14 mouse cellular contexts compared by ENCODE assay signal in genomic region chr14:25174402-25174801, GRCm38 (mm10).
DNase-seq lines count a peak whose midpoint lies in the region; ATAC-seq lines count a peak whose summit lies in the region.
"Had no signal": no experiment of that assay in that cellular context is flagged by ENCODE, and none has a peak within 500 bp of the region (broad histone marks: within the 10 kb centered on the region; RNA-seq: fewer than 3 reads in every experiment).

No protein-coding gene starts in this region.

- no peaks in the 10 kb centered on the region for H3K36me3 ChIP-seq in neural tube, embryonic 13.5 days
- H3K36me3 ChIP-seq in embryonic facial prominence, embryonic 14.5 days (ENCODE audit: control insufficient read depth, insufficient read depth, low read length): no peaks in the 10 kb centered on the region
- H3K36me3 ChIP-seq in intestine, embryonic 15.5 days: no peaks in the 10 kb centered on the region
- H3K36me3 ChIP-seq: forebrain, embryonic 12.5 days; heart, embryonic 13.5 days; liver, embryonic 13.5 days had no signal

- no peaks in the 10 kb centered on the region for H3K9me3 ChIP-seq in neural tube, embryonic 13.5 days
- H3K9me3 ChIP-seq in embryonic facial prominence, embryonic 14.5 days (ENCODE audit: control insufficient read depth, low read length): no peaks in the 10 kb centered on the region
- H3K9me3 ChIP-seq in intestine, embryonic 15.5 days: no peaks in the 10 kb centered on the region
- H3K9me3 ChIP-seq: forebrain, embryonic 12.5 days; heart, embryonic 13.5 days; liver, embryonic 13.5 days had no signal

- H3K27ac ChIP-seq in neural tube, embryonic 13.5 days (replicated peaks): 0 out of 2 replicates have a peak overlapping the region, but pooled peaks have one; percentile 13
- H3K27ac ChIP-seq in embryonic facial prominence, embryonic 14.5 days (replicated peaks; ENCODE audit: low read depth, low read length): peak overlapping the region; percentile 74
- H3K27ac ChIP-seq in intestine, embryonic 15.5 days: no peak overlapping the region
- H3K27ac ChIP-seq: forebrain, embryonic 12.5 days; heart, embryonic 13.5 days; liver, embryonic 13.5 days had no signal

- H3K4me1 ChIP-seq in neural tube, embryonic 13.5 days (replicated peaks): peaks cover 4% of the 10 kb centered on the region; the same call in 1 of the 2 replicates
- H3K4me1 ChIP-seq in embryonic facial prominence, embryonic 14.5 days (ENCODE audit: control insufficient read depth, insufficient read depth, low read length): peaks cover 32% of the 10 kb centered on the region
- H3K4me1 ChIP-seq in intestine, embryonic 15.5 days (replicated peaks): peaks cover 6% of the 10 kb centered on the region; the same call in 1 of the 2 replicates
- H3K4me1 ChIP-seq: forebrain, embryonic 12.5 days; liver, embryonic 13.5 days had no signal

- DNase-seq in neural tube, embryonic 10.5 days (ENCODE audit: extremely low spot score, low spot score): no peak
- peak; percentile 72 for DNase-seq in embryonic facial prominence, embryonic 14.5 days (ENCODE audit: low spot score)
- no peak for DNase-seq in layer of hippocampus, postnatal 36 days
- no peak for DNase-seq in urinary bladder, postnatal 4 days (ENCODE audit: low spot score in 2 of 2)
- no peak for DNase-seq in cerebellum, adult 9-10 months
- DNase-seq: cerebellum, postnatal 25 days; kidney, adult 8-10 months; liver, embryonic 13.5 days; lung, postnatal 36 days had no signal

- H3K9ac ChIP-seq in neural tube, embryonic 13.5 days: no peak overlapping the region
- H3K9ac ChIP-seq in embryonic facial prominence, embryonic 14.5 days (ENCODE audit: low read depth, low read length): no peak overlapping the region
- H3K9ac ChIP-seq in intestine, embryonic 15.5 days: no peak overlapping the region
- H3K9ac ChIP-seq: forebrain, embryonic 12.5 days; heart, embryonic 13.5 days; liver, embryonic 13.5 days had no signal

- no peak for ATAC-seq in neural tube, embryonic 13.5 days (ENCODE audit: low read depth)
- ATAC-seq in embryonic facial prominence, embryonic 14.5 days (ENCODE audit: low read depth): peak; percentile 54; the same call in 1 of the 2 replicates
- ATAC-seq in intestine, embryonic 15.5 days: 0 out of 2 replicates have a peak, but pooled peaks have one; percentile 48
- ATAC-seq: activated CD4-positive, CD25-positive, alpha-beta regulatory T cell, adult 4 months had no signal

- no peak overlapping the region for H3K4me2 ChIP-seq in neural tube, embryonic 13.5 days
- no peak overlapping the region for H3K4me2 ChIP-seq in embryonic facial prominence, embryonic 14.5 days (ENCODE audit: low read depth, low read length)
- H3K4me2 ChIP-seq in intestine, embryonic 15.5 days (replicated peaks): no peak overlapping the region
- H3K4me2 ChIP-seq: forebrain, embryonic 12.5 days; heart, embryonic 13.5 days; liver, embryonic 13.5 days had no signal

- WGBS in neural tube, embryonic 13.5 days: 42% methylated on average over 2 of the region's 2 CpGs
- WGBS in embryonic facial prominence, embryonic 14.5 days: 30% methylated on average over 2 of the region's 2 CpGs
- 42% methylated on average over 2 of the region's 2 CpGs for WGBS in intestine, embryonic 15.5 days

- no peak overlapping the region for H3K4me3 ChIP-seq in neural tube, embryonic 13.5 days
- no peak overlapping the region for H3K4me3 ChIP-seq in embryonic facial prominence, embryonic 14.5 days (ENCODE audit: low read depth, low read length)
- no peak overlapping the region for H3K4me3 ChIP-seq in intestine, embryonic 15.5 days (replicated peaks)
- H3K4me3 ChIP-seq: forebrain, embryonic 12.5 days; heart, embryonic 13.5 days; liver, embryonic 13.5 days had no signal

- H3K27me3 ChIP-seq in neural tube, embryonic 13.5 days: no peaks in the 10 kb centered on the region
- H3K27me3 ChIP-seq in embryonic facial prominence, embryonic 14.5 days (replicated peaks; ENCODE audit: control insufficient read depth, insufficient read depth, low read length): no peaks in the 10 kb centered on the region
- no peaks in the 10 kb centered on the region for H3K27me3 ChIP-seq in intestine, embryonic 15.5 days (replicated peaks)
- H3K27me3 ChIP-seq: forebrain, embryonic 12.5 days; liver, embryonic 13.5 days had no signal
